Mouse (Mus musculus) monocyte, adult 2 months (primary cell): Measurements from ENCODE around the gene Rom1.

Experiments used
- DNase-seq, 2 experiments: peaks; one replicate each; pipeline ENCODE4 v3.0.0; 2022; ENCODE audit warnings: low spot score in 2 of 2, low read depth in 1 of 2

Gene Rom1

GRCm38 (mm10) chr19:8942276-8942964, 13.3 kb upstream of the Rom1 start:
- DNase-seq = no peak

- DNase-seq = peak; percentile 84 to 86
Measured at GRCm38 (mm10) chr19:8941515-8942217, 12.5 kb upstream of the Rom1 start, which contains the start of gene Mta2. TSS of gene Mta2 (plus strand) at chr19:8941875.

DNA sequence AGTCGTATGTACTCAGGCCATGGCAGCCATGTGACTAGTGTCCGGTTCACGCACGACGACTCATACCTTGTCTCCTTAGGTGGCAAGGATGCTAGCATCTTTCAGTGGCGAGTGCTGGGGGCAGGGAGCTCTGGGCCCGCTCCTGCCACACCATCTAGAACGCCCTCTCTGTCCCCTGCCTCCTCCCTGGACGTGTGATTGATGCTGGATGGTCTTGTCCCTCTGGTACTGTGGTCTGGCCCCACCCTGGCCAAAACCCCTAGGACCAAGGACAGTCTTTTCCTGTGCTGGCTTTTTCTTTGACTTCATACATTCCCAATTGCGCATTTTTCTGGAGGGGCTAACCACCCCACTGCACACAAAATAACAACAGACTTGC, 12.0 kb upstream of the Rom1 start:
- DNase-seq = no peak

- no peak for DNase-seq
Measured at GRCm38 (mm10) chr19:8940526-8941133, 11.5 kb upstream of the Rom1 start.

GRCm38 (mm10) chr19:8936736-8937135, 7.6 kb upstream of the Rom1 start:
- no peak for DNase-seq

DNA sequence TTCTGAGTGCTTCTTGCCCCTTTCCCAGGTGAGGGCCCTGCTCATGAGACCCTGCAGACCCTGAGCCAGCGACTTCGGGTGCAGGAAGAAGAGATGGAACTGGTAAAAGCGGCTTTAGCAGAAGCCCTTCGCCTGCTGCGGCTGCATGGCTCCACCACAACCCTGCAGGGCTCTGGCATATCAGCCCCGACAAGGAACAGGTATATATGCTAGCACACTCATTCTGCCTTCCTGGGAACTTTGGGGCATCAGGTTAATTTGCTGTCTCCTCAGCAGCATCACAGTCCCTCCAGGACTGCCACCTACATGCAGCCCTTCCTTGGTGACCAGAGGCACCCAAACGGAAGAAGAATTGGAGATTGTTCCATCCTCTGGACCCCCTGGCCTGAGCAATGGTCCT, 1.6 kb upstream of the Rom1 start:
- no peak for DNase-seq

- DNase-seq = no peak
Measured at GRCm38 (mm10) chr19:8930117-8930516, 961 bp upstream of the Rom1 start.

DNA sequence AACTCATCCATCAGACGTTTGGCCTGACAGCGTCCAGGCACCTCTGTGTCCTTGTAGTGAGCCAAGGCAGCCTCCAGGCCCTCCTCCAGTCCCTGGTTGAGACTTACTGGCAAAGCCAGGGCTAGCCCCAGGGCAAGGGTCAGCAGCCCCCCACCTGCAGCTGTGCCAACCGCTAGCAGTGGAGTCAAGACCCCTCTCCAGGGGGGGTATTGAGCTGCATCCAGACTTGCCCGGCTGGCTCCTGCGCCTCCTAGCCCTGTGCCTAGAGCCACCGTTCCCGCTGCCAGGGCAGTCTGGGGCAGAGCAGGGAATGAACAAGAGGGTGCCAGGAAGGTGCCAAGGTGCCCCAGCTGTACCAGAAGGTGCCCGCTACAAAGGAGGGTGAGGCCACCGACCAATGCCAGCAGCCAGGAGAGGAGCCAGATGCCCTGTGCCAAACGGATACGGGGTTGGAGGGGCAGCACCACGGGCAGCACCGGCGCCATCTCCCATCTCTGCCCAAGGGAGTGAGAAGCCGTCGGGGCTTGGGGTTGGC, 400 bp downstream of the Rom1 start:
- DNase-seq = no peak

DNA sequence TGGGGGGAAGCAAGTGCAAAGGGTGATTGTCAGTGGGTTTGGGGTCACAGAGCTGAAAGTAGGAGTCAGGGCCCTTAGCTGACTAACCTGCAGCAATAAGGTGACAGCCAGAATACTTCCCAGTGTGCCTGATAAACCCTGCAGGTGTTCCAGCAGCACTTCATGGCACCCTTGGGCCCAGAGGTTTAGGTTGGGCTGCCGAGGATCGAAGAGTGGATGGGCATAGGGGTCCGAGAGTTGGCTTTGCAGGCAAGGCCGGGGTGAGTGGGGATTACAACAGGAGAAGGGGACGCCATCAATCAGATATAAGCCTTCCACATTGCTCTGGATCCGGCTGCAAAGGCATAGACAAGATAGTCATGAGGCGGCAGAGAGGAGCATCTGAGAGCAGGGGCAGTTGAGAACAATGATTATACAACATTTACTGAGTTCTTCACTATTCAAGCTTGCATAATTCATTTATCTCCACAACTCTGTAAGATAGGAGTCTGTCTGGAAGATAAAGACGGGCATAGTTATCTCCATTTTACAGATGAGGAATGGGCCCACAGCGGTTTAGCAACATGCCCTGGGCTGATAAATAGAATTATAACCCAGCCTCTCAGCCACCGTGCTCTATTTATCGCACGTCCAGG, 1.1 kb downstream of the Rom1 start:
- DNase-seq = no peak

DNA sequence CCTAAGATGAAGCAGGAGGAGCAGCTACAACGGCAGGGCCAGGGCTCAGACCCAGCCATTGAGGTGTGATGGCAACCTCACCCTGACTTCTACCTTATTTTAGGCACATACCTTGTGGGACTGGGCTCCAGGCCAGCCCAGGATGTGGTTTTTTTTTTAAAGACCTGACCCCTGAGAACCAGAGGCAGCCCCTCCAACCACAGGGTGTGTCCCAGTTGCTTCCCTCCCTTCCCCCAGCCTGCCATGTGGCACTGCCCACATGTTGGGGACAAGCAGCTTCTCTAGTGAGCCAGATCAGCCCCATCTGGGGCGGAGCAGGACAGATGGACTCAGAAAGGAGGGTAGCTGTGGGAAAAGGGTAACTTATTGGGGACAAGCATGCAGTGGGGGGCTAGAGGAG, 2.4 kb downstream of the Rom1 start:
- DNase-seq = no peak

DNA sequence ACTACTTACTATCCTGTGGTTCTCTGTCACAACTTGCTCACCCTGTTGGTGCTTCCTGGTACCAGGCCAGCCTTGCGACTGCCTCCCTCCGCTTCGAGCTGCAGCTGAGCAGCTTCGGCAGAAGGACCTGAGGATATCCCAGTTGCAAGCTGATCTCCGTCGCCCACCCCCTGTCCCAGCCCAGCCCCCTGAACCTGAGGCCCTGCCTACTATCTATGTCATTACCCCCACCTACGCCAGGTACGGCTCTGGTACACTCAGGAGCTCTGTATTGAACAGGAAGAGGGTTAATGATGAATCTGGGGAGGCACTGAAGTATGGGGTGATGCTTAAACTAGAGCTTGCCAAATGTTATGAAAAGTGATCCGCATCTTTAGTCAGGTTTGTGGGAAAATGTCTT, 7.4 kb downstream of the Rom1 start:
- DNase-seq = no peak

GRCm38 (mm10) chr19:8920836-8921291, 8.3 kb downstream of the Rom1 start:
- no peak for DNase-seq

- peak; percentile 68 to 81 for DNase-seq
Measured at GRCm38 (mm10) chr19:8920073-8920736, 9.0 kb downstream of the Rom1 start, which contains the start of gene B3gat3. TSS of gene B3gat3 (plus strand) at chr19:8920374.

- no peak for DNase-seq
Measured at GRCm38 (mm10) chr19:8919684-8920072, 9.5 kb downstream of the Rom1 start.

DNA sequence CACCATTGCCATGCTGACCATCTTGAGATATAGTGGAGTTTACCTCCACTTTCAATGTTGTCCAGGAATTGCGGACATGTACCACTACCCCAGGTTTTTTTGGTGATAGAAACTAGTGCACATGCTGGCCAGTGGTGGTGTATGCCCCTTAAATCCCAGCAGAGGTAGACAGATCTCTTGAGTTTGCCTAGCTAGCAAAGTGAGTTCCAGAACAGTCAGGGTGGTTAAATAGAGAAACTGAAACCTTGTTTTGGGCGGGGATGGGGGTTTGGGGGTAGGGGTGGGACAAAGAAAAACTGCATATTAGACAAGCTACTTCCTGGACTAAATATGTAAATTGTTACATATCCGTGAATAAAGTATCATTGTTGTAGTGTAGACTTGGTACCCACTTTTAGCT, 10.2 kb downstream of the Rom1 start:
- DNase-seq = no peak

- DNase-seq = no peak
Measured at GRCm38 (mm10) chr19:8914212-8914611, 14.9 kb downstream of the Rom1 start.

- no peak for DNase-seq
Measured at GRCm38 (mm10) chr19:8911810-8912209, 17.3 kb downstream of the Rom1 start.

DNA sequence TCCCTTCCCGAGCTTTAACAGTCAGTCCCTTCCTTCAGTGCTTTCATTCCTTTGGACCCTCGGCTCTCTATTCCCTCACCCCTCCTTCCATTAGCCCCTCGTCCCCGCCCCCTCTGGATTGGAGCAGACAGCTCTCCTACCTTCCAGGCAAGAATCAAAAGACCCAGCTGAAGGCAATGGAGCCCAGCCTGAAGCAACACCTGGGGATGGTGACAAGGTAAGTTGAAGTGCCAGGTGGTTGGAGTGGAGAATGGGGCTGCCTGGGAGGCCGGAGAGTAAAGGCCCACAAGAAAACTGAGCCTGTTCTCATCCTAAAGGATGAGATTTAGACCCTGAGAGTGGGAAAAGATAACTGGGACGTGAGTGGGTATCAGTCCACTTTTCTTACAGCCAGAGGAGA, 20.6 kb downstream of the Rom1 start:
- no peak for DNase-seq

DNA sequence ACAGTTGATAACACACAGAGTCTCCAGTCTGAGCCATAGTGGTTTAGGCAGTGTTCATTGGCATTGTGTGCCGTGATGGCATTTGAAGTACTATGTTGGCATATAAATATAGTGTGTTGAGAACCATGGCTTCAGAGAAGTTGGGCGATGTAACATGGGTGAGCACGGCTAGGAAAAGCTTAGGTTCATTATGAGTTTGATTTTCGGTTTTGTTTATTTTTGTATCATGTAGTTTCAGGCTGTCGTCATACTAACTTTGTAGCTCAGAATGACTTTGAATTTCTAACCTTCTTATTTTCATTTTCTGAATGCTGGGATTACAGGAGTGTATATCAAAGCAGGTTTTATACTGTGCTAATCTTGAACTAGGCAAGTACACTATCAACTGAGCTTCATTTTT, 25.7 kb downstream of the Rom1 start:
- DNase-seq = no peak

- no peak for DNase-seq
Measured at GRCm38 (mm10) chr19:8899079-8899478, 30.1 kb downstream of the Rom1 start.

GRCm38 (mm10) chr19:8898576-8898975, 30.6 kb downstream of the Rom1 start:
- DNase-seq = no peak
